ENCODE assay signal across 19 mouse cellular contexts in the genomic region with DNA sequence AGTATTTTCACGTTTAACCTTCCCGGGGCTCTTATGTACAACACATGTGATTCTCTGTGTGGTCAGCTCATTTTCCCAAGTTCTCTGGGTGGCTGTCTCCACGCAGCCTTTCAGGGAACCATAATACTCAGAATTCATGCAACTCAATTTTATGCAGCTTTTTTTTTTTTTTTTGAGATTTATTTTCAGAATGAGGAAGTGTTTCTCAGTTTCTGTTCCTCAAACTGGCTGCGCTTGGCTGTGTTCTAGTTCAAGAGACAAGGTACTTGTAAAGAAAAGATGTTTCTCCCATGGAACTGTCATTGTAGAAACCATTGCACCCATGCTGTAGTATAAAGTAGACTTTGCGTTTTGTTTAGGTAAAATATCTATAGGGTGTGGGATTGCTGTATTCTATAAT. TPM values are rescaled to one million over a fixed set of nuclear protein-coding genes. Genes with fewer than 3 reads are reported as not detected.
DNase-seq lines count a peak whose midpoint lies in the region; ATAC-seq lines count a peak whose summit lies in the region.
"Had no signal": no experiment of that assay in that cellular context is flagged by ENCODE, and none has a peak within 500 bp of the region (broad histone marks: within the 10 kb centered on the region; RNA-seq: fewer than 3 reads in every experiment).

No protein-coding gene starts in this region.

- ATAC-seq in granulocyte monocyte progenitor cell, adult 5-6 weeks (replicated peaks; ENCODE audit: poor library complexity, severe bottlenecking): peak; percentile 88
- peak; percentile 79 for ATAC-seq in neutrophil, adult 5-6 weeks (ENCODE audit: extremely low read depth, insufficient number of reproducible peaks, low FRiP score, poor library complexity, severe bottlenecking)
- ATAC-seq: forebrain, postnatal 0 days; hindbrain, embryonic 16.5 days; intestine, embryonic 16.5 days; midbrain, embryonic 15.5 days had no signal

- DNase-seq in lung, postnatal 25 days (ENCODE audit: low spot score): peak; percentile 18
- no peak for DNase-seq in lung, postnatal 14 days
- DNase-seq in B cell, adult 2 months: peak; percentile 60 to 69
- no peak for DNase-seq in heart, adult 8-10 months (ENCODE audit: low spot score)
- no peak for DNase-seq in kidney, postnatal 25 days
- DNase-seq: adrenal gland, postnatal 25 days; cerebellum, adult 11 months; cerebellum, postnatal 10 days; forebrain, postnatal 0 days; gastrocnemius, postnatal 36 days; heart, postnatal 4 days; kidney, adult 9 months; kidney, postnatal 36 days had no signal

RNA-seq across cellular contexts. Expression of a gene that starts 26.2 kb away (rescaled TPM):
- 0.38 TPM in 1 of 2 replicates, not detected in the other for total RNA-seq in granulocyte monocyte progenitor cell, adult 5-6 weeks (2014; fragmentation: Nextera tagmentation)
- 0.09 TPM in 1 of 2 replicates, not detected in the other for total RNA-seq in granulocyte monocyte progenitor cell, adult 5-6 weeks (2017)
- 2.1 and 3.6 TPM in 2 replicates for total RNA-seq in neutrophil, adult 5-6 weeks (2017)
- total RNA-seq in heart, adult 8-10 months (2022): under 1 TPM; 0.11 to 0.84 (median 0.48) TPM
- total RNA-seq: megakaryocyte-erythroid progenitor cell, adult 5-6 weeks had no signal

Comparison
In these comparisons a context has a peak if more than half of its experiments do, and no peak if none do; other contexts are left out.
1. DNase-seq: peak in lung, postnatal 25 days (single experiment) and B cell, adult 2 months (2 of 2); none in lung, postnatal 14 days (single experiment), heart, adult 8-10 months (single experiment) and kidney, postnatal 25 days (0 of 2).